Mouse (Mus musculus) forebrain, embryonic 16.5 days (tissue): ENCODE results near the gene Gpr26. TPM values are rescaled to one million over a fixed set of nuclear protein-coding genes. Genes with fewer than 3 reads are reported as not detected.

Source experiments
- ATAC-seq: fragments of 200-750 bp; cut with Nextera tagmentation; 2 replicates; pipeline ENCODE4 v1.8.0; 2017; ENCODE audit warnings: mild to moderate bottlenecking, moderate library complexity
- H3K27ac ChIP-seq: fragments of 300-500 bp; sonication (generic); 2 replicates; pipeline ENCODE4 v1.5.1; 2014; ENCODE audit warnings: low read length, control low read depth
- H3K27me3 ChIP-seq: fragments of 300-500 bp; sonication (generic); replicated peaks from 2 replicates; pipeline ENCODE4 v1.6.1; 2014; ENCODE audit warnings: low read length; ENCODE audit not compliant: control insufficient read depth, insufficient read depth
- H3K36me3 ChIP-seq: fragments of 300-500 bp; sonication (generic); 2 replicates; pipeline ENCODE4 v1.6.1; 2014; ENCODE audit not compliant: control insufficient read depth, insufficient read depth
- H3K4me1 ChIP-seq: fragments of 300-500 bp; sonication (generic); replicated peaks from 2 replicates; pipeline ENCODE4 v1.6.1; 2014; ENCODE audit warnings: low read length; ENCODE audit not compliant: control insufficient read depth, insufficient read depth
- H3K4me2 ChIP-seq: fragments of 300-500 bp; sonication (generic); 2 replicates; pipeline ENCODE4 v1.6.1; 2014; ENCODE audit warnings: mild to moderate bottlenecking, low read length, control low read depth
- H3K4me3 ChIP-seq: fragments of 300-500 bp; sonication (generic); replicated peaks from 2 replicates; pipeline ENCODE4 v1.5.1; 2014; ENCODE audit warnings: mild to moderate bottlenecking, low read length, control low read depth
- H3K9ac ChIP-seq: fragments of 300-500 bp; sonication (generic); replicated peaks from 2 replicates; pipeline ENCODE4 v1.6.1; 2014; ENCODE audit warnings: low read depth, low read length, control low read depth
- H3K9me3 ChIP-seq: fragments of 300-500 bp; sonication (generic); 2 replicates; pipeline ENCODE4 v1.6.1; 2016; ENCODE audit warnings: low read length; ENCODE audit not compliant: control insufficient read depth
- WGBS: fragments of 180-500 bp; shearing (Covaris S2); extraction: QIAGEN DNeasy Blood & Tissue Kit; methylation state at CpG from one replicate; pipeline ENCODE4 v1.1.7; 2014; 5-methylcytosine and 5-hydroxymethylcytosine counted together
- polyA plus RNA-seq: library from polyadenylated mRNA; unstranded; fragments of >200 nt; fragmentation: Nextera tagmentation; extraction: Ambion mirVana; gene quantifications from 2 replicates; pipeline ENCODE4 v1.2.1, GENCODE M21; 2015

The Gpr26 gene
- polyA plus RNA-seq, result 2.2 and 3.1 TPM in 2 replicates

DNA sequence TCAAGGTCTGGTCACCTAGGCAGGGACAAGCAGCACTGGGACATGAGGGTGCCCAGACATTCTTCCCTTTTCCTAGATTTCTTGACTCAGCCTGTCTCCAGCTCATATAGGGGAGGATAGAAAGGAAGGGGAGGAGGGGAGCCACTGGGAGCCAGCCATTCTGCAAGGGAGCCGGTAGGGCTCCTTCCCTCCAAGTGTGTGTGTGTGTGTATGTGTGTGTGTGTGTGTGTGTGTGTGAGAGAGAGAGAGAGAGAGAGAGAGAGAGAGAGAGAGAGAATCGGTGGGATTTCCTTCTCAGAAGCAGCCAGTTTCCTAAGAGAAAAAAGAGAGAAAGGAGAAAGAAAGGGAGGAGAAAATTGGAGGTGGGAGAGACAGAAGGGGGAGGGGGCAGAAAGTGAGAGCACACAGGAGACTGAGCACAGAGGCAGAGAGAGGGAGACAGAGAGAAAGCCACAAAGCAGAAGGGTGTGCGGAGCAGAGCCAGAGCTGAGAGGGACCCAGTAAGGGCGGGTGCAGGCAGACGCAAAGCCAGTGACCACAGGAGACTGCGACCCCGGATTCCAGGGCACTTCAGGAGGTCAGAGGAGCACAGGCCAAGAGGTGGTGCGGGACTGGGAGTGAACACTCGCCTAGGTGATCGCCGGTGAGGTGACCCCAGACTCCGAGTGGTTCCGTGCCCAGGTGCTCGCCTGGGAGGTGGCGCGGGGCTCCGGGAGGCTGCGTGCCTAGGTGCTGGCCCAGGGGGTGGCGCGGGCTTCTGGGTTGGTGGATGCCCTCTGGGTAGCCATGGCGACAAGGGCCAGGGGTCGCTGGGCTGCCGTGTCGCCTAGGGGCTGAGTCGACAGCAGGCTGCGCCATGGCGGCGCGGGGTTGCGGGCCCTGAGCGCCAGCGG is at the start of gene Gpr26:
TSS of gene Gpr26 (plus strand) at position 438 of the 893 bp plus-strand sequence.
- H3K4me3 ChIP-seq, result peak within 1 kb of the TSS; percentile 58
- H3K27me3 ChIP-seq, result peaks cover 26% of the 10 kb centered on the region
- H3K27ac ChIP-seq, result peak within 1 kb of the TSS; percentile 84
- H3K9me3 ChIP-seq, result no peaks in the 10 kb centered on the region
- peak within 1 kb of the TSS; percentile 77 for H3K9ac ChIP-seq
- peak within 1 kb of the TSS; percentile 70 for H3K4me2 ChIP-seq
- ATAC-seq, result peak; percentile 89
- under 1% methylated on average over 31 of the region's 32 CpGs for WGBS
- H3K4me1 ChIP-seq, result peaks cover 20% of the 10 kb centered on the region
- H3K36me3 ChIP-seq, result no peaks in the 10 kb centered on the region

DNA sequence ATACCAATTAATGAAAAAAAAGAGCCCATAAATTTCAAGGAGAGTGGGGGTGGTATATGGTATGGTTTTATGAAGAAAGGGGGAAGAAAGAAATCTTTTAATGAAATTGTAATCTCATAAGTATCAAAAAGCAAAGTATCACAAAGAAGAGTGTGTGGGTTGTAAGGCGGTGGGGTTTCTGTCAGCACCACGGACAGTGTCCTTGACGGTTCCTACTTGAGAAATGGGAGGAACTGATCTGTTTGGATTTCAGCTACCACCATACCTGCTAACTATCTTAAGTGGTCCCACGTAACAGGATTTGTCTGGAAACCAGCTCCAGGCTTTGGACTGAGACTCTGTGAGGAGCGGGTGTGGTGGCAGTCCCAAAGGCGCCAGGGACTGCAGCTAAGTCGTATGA is 48.9 kb upstream of the Gpr26 start:
- H3K27me3 ChIP-seq, result no peaks in the 10 kb centered on the region
- no peak overlapping the region for H3K4me2 ChIP-seq
- H3K4me1 ChIP-seq, result no peaks in the 10 kb centered on the region
- no peaks in the 10 kb centered on the region for H3K9me3 ChIP-seq
- no peak for ATAC-seq
- 64% methylated on average over 7 of the region's 7 CpGs for WGBS
- H3K36me3 ChIP-seq, result no peaks in the 10 kb centered on the region
- no peak overlapping the region for H3K9ac ChIP-seq
- no peak overlapping the region for H3K27ac ChIP-seq
- H3K4me3 ChIP-seq, result no peak overlapping the region

DNA sequence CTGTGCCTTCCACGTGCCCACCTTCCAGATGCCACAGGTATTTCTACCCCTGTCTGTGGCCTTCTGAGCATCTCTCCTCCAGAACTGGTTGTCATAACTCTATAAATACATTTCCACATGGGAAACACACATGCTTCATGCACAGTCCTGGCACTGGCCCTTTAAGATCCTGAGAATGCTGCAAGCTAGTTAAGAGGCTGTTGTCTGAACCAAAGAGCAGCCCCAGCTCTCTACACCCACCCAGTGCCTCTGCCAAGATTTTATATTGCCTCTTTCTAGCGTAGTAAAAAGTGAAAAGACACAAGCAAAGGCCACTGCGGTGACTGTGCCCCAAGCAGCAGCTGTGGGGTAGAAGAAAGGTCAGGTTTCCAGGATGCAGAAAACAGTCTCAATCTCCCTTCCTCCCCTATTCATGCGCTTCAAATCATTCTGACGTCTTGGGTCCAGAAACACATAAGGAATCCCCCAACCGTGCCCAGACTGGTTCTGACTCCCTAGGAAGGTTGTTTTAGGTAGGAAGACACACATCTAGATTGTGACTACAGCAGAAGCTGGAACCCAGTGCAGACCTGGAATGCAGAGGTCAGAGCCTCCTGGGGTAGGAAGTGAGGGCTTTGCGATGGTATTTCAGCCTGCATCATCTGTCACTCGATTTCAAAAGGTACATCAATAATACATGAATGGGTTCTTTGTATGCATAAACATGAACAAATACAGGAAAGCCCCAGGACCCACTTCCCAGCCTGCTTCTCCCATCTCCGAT is 38.8 kb upstream of the Gpr26 start:
- no peaks in the 10 kb centered on the region for H3K36me3 ChIP-seq
- H3K4me1 ChIP-seq, result peaks cover 7% of the 10 kb centered on the region
- no peak overlapping the region for H3K27ac ChIP-seq
- no peaks in the 10 kb centered on the region for H3K27me3 ChIP-seq
- H3K4me2 ChIP-seq, result no peak overlapping the region
- H3K9me3 ChIP-seq, result no peaks in the 10 kb centered on the region
- no peak for ATAC-seq
- no peak overlapping the region for H3K4me3 ChIP-seq
- peak overlapping the region; percentile 25; the same call in 1 of the 2 replicates for H3K9ac ChIP-seq
- WGBS, result 25% methylated on average over 9 of the region's 9 CpGs

DNA sequence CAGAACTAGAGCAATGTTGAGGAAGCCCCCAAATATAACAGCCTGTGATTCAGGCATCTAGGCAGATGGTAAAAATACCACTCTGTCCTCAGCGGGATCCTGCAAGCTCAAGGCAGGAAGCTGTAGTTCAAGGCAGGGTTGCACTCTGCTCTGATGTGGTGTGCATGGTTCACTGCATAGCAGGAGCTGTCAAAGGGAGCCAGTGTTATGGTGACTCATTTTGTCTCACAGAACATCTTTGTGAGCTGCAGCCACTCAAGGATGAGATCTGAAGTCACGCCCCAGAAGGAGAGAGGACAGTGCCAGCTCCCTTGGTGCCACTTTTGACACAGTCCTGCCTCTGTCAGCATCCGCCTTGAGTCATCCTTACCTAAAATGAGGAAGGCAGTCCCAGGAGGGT is 28.6 kb upstream of the Gpr26 start:
- 91% methylated on average over 3 of the region's 3 CpGs for WGBS
- Histone ChIP-seq H3K27ac (no peak overlapping the region), H3K36me3 (no peaks in the 10 kb centered on the region), H3K4me2 (no peak overlapping the region), H3K9me3 (peaks cover 3% of the 10 kb centered on the region; the same call in 1 of the 2 replicates), H3K4me1 (no peaks in the 10 kb centered on the region), H3K9ac (no peak overlapping the region), H3K4me3 (no peak overlapping the region), H3K27me3 (no peaks in the 10 kb centered on the region)
- no peak for ATAC-seq

DNA sequence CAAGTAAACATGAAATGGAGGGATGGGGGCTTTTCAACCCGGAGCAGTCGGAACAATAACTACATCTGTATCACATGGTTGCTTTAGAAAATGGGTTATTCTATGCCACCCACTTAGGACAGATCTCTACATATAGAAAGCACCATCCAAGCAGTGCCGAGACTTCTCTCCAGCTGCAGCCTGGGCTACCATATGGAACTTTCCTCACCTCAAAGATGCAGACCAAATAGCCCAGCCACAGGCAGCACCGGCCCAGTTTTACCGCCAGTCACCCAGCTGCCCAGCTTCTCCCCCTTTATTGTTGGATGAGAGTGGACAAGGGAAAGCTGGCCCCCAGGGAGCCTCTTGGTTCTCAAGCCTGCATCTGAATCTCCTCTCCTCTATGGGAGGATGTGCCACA is 15.1 kb upstream of the Gpr26 start:
- no peaks in the 10 kb centered on the region for H3K9me3 ChIP-seq
- WGBS, result 82% methylated on average over 5 of the region's 5 CpGs
- no peak overlapping the region for H3K9ac ChIP-seq
- H3K4me2 ChIP-seq, result no peak overlapping the region
- no peak overlapping the region for H3K27ac ChIP-seq
- no peak overlapping the region for H3K4me3 ChIP-seq
- H3K27me3 ChIP-seq, result no peaks in the 10 kb centered on the region
- 0 out of 2 replicates have a peak, but pooled peaks cover 3% of the 10 kb centered on the region for H3K4me1 ChIP-seq
- H3K36me3 ChIP-seq, result no peaks in the 10 kb centered on the region
- no peak for ATAC-seq

DNA sequence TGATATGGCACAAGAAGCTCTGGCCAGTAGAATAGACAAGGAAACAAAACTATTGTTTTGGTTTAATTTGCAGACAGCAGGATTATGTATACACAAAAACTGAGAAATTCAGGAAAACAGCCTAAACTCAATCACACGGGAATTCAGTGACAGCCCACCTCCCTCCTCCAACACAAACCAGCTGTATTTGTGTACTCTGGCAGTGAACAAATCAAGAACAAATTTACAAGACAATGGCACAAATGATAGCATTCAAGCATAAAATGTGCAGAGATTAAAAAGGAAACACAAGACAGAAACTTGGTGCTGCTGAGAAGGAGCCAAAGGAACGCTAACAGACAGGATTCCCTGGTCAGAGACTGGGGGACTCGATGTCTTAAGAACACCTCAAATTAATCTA is 12.9 kb upstream of the Gpr26 start:
- no peaks in the 10 kb centered on the region for H3K9me3 ChIP-seq
- H3K4me2 ChIP-seq, result no peak overlapping the region
- no peak overlapping the region for H3K9ac ChIP-seq
- no peaks in the 10 kb centered on the region for H3K36me3 ChIP-seq
- peak; percentile 59 for ATAC-seq
- no peak overlapping the region for H3K27ac ChIP-seq
- WGBS, result 9% methylated on average over 3 of the region's 3 CpGs
- no peak overlapping the region for H3K4me3 ChIP-seq
- H3K4me1 ChIP-seq, result 0 out of 2 replicates have a peak, but pooled peaks cover 3% of the 10 kb centered on the region
- no peaks in the 10 kb centered on the region for H3K27me3 ChIP-seq

DNA sequence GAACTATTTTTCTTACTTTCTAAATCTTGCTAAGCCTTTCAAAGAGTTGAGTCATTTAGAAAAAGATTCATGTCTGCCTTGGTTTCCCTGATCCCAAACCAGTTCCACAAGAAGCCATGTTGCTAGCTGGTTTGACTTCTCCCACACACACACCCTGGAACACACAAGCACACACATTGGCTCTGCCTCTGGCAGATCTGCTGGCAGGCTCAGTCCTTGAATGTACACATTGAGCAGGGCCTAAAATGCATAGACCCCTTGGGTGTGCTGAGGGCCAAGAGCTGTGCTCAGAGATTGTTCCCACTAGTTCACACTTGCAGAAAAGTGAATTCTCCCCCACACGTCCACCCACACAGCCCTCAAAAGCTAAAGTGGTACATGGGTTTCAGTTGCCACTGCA is 7.6 kb upstream of the Gpr26 start:
- 65% methylated on average over 1 of the region's 1 CpGs for WGBS
- Histone ChIP-seq H3K9ac (no peak overlapping the region), H3K4me2 (no peak overlapping the region), H3K27ac (no peak overlapping the region), H3K27me3 (no peaks in the 10 kb centered on the region), H3K36me3 (no peaks in the 10 kb centered on the region), H3K4me3 (no peak overlapping the region), H3K9me3 (no peaks in the 10 kb centered on the region), H3K4me1 (no peaks in the 10 kb centered on the region)
- ATAC-seq, result no peak

DNA sequence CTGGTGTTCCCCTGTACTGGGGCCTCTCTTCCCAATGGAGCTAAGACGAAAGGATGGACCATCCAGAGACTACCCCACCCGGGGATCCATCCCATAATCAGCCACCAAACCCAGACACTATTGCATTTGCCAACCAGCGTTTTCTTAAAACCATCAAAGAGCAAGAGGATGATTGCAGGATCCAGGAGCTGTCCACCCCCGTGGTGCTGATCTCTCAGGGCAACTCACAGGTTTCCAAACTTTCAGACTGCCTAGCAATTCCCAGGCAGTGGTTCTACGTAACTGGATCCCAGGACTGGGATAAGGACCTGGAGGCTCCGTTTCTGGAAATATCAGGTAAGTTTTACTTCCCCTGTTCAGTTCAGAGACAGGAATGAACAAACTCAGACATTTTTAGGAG is 5.7 kb upstream of the Gpr26 start:
- Histone ChIP-seq H3K4me1 (no peaks in the 10 kb centered on the region), H3K9ac (no peak overlapping the region), H3K4me3 (no peak overlapping the region), H3K27ac (no peak overlapping the region), H3K4me2 (no peak overlapping the region), H3K36me3 (no peaks in the 10 kb centered on the region), H3K27me3 (peaks cover 3% of the 10 kb centered on the region), H3K9me3 (no peaks in the 10 kb centered on the region)
- ATAC-seq, result no peak
- WGBS, result 38% methylated on average over 6 of the region's 6 CpGs

DNA sequence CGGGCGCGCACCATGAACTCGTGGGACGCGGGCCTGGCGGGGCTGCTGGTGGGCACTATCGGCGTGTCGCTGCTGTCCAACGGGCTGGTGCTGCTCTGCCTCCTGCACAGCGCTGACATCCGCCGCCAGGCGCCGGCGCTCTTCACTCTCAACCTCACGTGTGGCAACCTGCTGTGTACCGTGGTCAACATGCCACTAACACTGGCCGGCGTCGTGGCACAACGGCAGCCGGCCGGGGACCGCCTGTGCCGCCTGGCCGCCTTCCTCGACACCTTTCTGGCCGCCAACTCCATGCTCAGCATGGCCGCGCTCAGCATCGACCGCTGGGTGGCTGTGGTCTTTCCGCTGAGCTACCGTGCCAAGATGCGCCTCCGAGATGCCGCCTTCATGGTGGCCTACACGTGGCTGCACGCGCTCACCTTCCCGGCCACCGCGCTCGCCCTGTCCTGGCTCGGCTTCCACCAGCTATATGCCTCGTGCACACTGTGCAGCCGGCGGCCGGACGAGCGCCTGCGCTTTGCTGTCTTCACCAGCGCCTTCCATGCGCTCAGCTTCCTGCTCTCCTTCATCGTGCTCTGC is 745 bp downstream of the Gpr26 start:
- H3K4me3 ChIP-seq, result peak overlapping the region; percentile 58
- H3K36me3 ChIP-seq, result no peaks in the 10 kb centered on the region
- peaks cover 20% of the 10 kb centered on the region for H3K4me1 ChIP-seq
- H3K9ac ChIP-seq, result peak overlapping the region; percentile 77
- peak overlapping the region; percentile 84 for H3K27ac ChIP-seq
- ATAC-seq, result peak; percentile 49
- no peaks in the 10 kb centered on the region for H3K9me3 ChIP-seq
- H3K4me2 ChIP-seq, result peak overlapping the region; percentile 70
- peaks cover 26% of the 10 kb centered on the region for H3K27me3 ChIP-seq
- WGBS, result 5% methylated on average over 57 of the region's 57 CpGs
